In genomic region chr17:28328366-28328928, GRCm38 (mm10) we compare ENCODE assay signal across 8 mouse cellular contexts. TPM values are rescaled to one million over a fixed set of nuclear protein-coding genes. Genes with fewer than 3 reads are reported as not detected.
DNase-seq lines count a peak whose midpoint lies in the region; ATAC-seq and TF ChIP-seq lines count a peak whose summit lies in the region.

Gene Rpl10a (plus strand): TSS chr17:28328471.

- peak; percentile 79 for DNase-seq in Patski (ENCODE audit: low read depth, low spot score)
- DNase-seq in cerebellum, postnatal 25 days: peak; percentile 99
- peak; percentile 97 to 98 for DNase-seq in frontal cortex, postnatal 36 days (ENCODE audit: low spot score in 2 of 2)
- peak; percentile 92 for DNase-seq in left cerebral cortex, adult 11 months (ENCODE audit: low spot score)
- DNase-seq in lung, postnatal 4 days: peak; percentile 98 to 99
- peak; percentile 94 for DNase-seq in retina, postnatal 7 days (ENCODE audit: low read depth, low spot score)
- peak; percentile 99 for DNase-seq in urinary bladder, adult 2 months (ENCODE audit: low spot score)

- no peaks in the 10 kb centered on the region for H3K9me3 ChIP-seq in hindbrain, embryonic 15.5 days

- POLR2A ChIA-PET in Patski (lab: Charles Lee): interaction anchor here (0.7 to 3.9 kb wide), 8 partner anchors 9 to 44 kb away, joined by 3 to 45 read pairs (median 4); partner anchors contain the start of gene Tead3

- H3K27me3 ChIP-seq in Patski: no peaks in the 10 kb centered on the region
- no peaks in the 10 kb centered on the region for H3K27me3 ChIP-seq in hindbrain, embryonic 15.5 days

- H3K4me1 ChIP-seq in hindbrain, embryonic 15.5 days (replicated peaks): peaks cover 34% of the 10 kb centered on the region

- peak; percentile 55 for ATAC-seq in Patski
- peak; percentile 84 for ATAC-seq in hindbrain, embryonic 15.5 days (ENCODE audit: low FRiP score, low read depth)

- in situ Hi-C loops in Patski (cut with MboI; ENCODE audit: low pct_unique_long_range_greater_than_20kb): no loop called here

- peak within 1 kb of the TSS; percentile 79 for H3K4me3 ChIP-seq in hindbrain, embryonic 15.5 days

- H3K36me3 ChIP-seq in hindbrain, embryonic 15.5 days: peaks cover 17% of the 10 kb centered on the region

- H3K9ac ChIP-seq in hindbrain, embryonic 15.5 days: peak within 1 kb of the TSS; percentile 99

- H3K27ac ChIP-seq in hindbrain, embryonic 15.5 days (replicated peaks): peak within 1 kb of the TSS; percentile 88

- CTCF ChIA-PET in Patski (lab: Charles Lee): interaction anchor here (1.5 to 2.1 kb wide), 2 partner anchors 14 to 40 kb away, joined by 4 to 8 read pairs; no protein-coding TSS in a partner anchor

- H3K4me2 ChIP-seq in hindbrain, embryonic 15.5 days: peak within 1 kb of the TSS; percentile 98

- TF ChIP-seq CTCF in Patski (IDR thresholded peaks at IDR 0.05): no peak

- WGBS in hindbrain, embryonic 15.5 days: under 1% methylated on average over 65 of the region's 67 CpGs

RNA-seq across cellular contexts. Expression of gene Rpl10a, which starts in this region (rescaled TPM):
- polyA plus RNA-seq in Patski (2021): 554 TPM
- polyA plus RNA-seq in hindbrain, embryonic 15.5 days (2015; fragmentation: Nextera tagmentation; extraction: Ambion mirVana): 318 and 325 TPM in 2 replicates
- 1,892 and 2,281 TPM in 2 replicates for polyA plus RNA-seq in urinary bladder, adult 2 months (2012; rRNA removed)

Comparison
In these comparisons a context has a peak if more than half of its experiments do, and no peak if none do; other contexts are left out.
1. Peak in every context shown above with its lines: DNase-seq, ATAC-seq, H3K4me3 ChIP-seq and H3K27ac ChIP-seq.